Mouse (Mus musculus) hindbrain, embryonic 15.5 days (tissue): ENCODE measurements at regions not wholly inside any gene's neighbourhood (a gene's known extent, or its start where the extent isn't known, plus 50 kb on each side); places are given as distances from the start of the nearest gene placed in this dataset.

Experiments used
- ATAC-seq: fragments of 200-750 bp; cut with Nextera tagmentation; 2 replicates; pipeline ENCODE4 v1.8.0; 2017; ENCODE audit warnings: low read depth, moderate number of reproducible peaks, moderate TSS enrichment; ENCODE audit not compliant: low FRiP score
- H3K27ac ChIP-seq: fragments of 300-500 bp; sonication (generic); replicated peaks from 2 replicates; pipeline ENCODE4 v1.5.1; 2015; ENCODE audit warnings: mild to moderate bottlenecking, inconsistent platforms
- H3K27me3 ChIP-seq: fragments of 300-500 bp; sonication (generic); 2 replicates; pipeline ENCODE4 v1.6.1; 2015; ENCODE audit warnings: control low read depth, inconsistent platforms
- H3K36me3 ChIP-seq: fragments of 300-500 bp; sonication (generic); 2 replicates; pipeline ENCODE4 v1.6.1; 2015; ENCODE audit warnings: control low read depth, inconsistent platforms
- H3K4me1 ChIP-seq: fragments of 300-500 bp; sonication (generic); replicated peaks from 2 replicates; pipeline ENCODE4 v1.6.1; 2015; ENCODE audit warnings: control low read depth, inconsistent platforms
- H3K4me2 ChIP-seq: fragments of 300-500 bp; sonication (generic); 2 replicates; pipeline ENCODE4 v1.6.1; 2015; ENCODE audit warnings: moderate library complexity, mild to moderate bottlenecking, inconsistent platforms
- H3K4me3 ChIP-seq: fragments of 300-500 bp; sonication (generic); 2 replicates; pipeline ENCODE4 v1.5.1; 2015; ENCODE audit warnings: mild to moderate bottlenecking, inconsistent platforms
- H3K9ac ChIP-seq: fragments of 300-500 bp; sonication (generic); 2 replicates; pipeline ENCODE4 v1.6.1; 2015; ENCODE audit warnings: inconsistent platforms
- H3K9me3 ChIP-seq: fragments of 300-500 bp; sonication (generic); 2 replicates; pipeline ENCODE4 v1.6.1; 2016; ENCODE audit warnings: control low read depth, inconsistent platforms
- WGBS: fragments of 180-500 bp; shearing (Covaris S2); methylation state at CpG from one replicate; pipeline ENCODE4 v1.1.7; 2015; 5-methylcytosine and 5-hydroxymethylcytosine counted together

GRCm38 (mm10) chr12:105092730-105093440, 52.9 kb upstream of the Tcl1b2 start:
- H3K27ac ChIP-seq: peak overlapping the region; percentile 69
- H3K4me3 ChIP-seq: no peak overlapping the region
- H3K9ac ChIP-seq: no peak overlapping the region
- H3K9me3 ChIP-seq: no peaks in the 10 kb centered on the region
- ATAC-seq: peak; percentile 65; the same call in 1 of the 2 replicates
- WGBS: 36% methylated on average over 9 of the region's 9 CpGs
- no peaks in the 10 kb centered on the region for H3K27me3 ChIP-seq
- no peak overlapping the region for H3K4me2 ChIP-seq
- peaks cover 24% of the 10 kb centered on the region for H3K4me1 ChIP-seq
- H3K36me3 ChIP-seq: no peaks in the 10 kb centered on the region

- no peak overlapping the region for H3K4me2 ChIP-seq
- no peak overlapping the region for H3K4me3 ChIP-seq
- H3K36me3 ChIP-seq: no peaks in the 10 kb centered on the region
- peak overlapping the region; percentile 69 for H3K27ac ChIP-seq
- H3K27me3 ChIP-seq: no peaks in the 10 kb centered on the region
- peaks cover 24% of the 10 kb centered on the region for H3K4me1 ChIP-seq
- H3K9ac ChIP-seq: no peak overlapping the region
- 13% methylated on average over 6 of the region's 6 CpGs for WGBS
- ATAC-seq: peak; percentile 73
- no peaks in the 10 kb centered on the region for H3K9me3 ChIP-seq
Observed at GRCm38 (mm10) chr12:105093509-105093908, 52.3 kb upstream of the Tcl1b2 start.
